Mouse (Mus musculus) granulocyte monocyte progenitor cell, adult 5-6 weeks (primary cell): ENCODE measurements at regions not wholly inside any gene's neighbourhood (a gene's known extent, or its start where the extent isn't known, plus 50 kb on each side); places are given as distances from the start of the nearest gene placed in this dataset.

Experiments used
- ATAC-seq: replicated peaks from 2 replicates; pipeline ENCODE4 v1.8.0; 2016; ENCODE audit warnings: mild to moderate bottlenecking, moderate TSS enrichment, inconsistent platforms; ENCODE audit not compliant: poor library complexity, severe bottlenecking

GRCm38 (mm10) chr6:140304105-140304504 is 119.7 kb upstream of the Plekha5 start:
- no peak for ATAC-seq

GRCm38 (mm10) chr6:140300470-140301145 is 123.2 kb upstream of the Plekha5 start:
- ATAC-seq: no peak

- ATAC-seq: no peak
These were observed 124.2 kb upstream of the Plekha5 start for GRCm38 (mm10) chr6:140299653-140300052.

GRCm38 (mm10) chr6:140297969-140298554 is 125.8 kb upstream of the Plekha5 start:
- ATAC-seq: no peak

- no peak for ATAC-seq
These were observed 126.3 kb upstream of the Plekha5 start for GRCm38 (mm10) chr6:140297561-140297960.

GRCm38 (mm10) chr6:140290109-140290508 is 133.7 kb upstream of the Plekha5 start:
- no peak for ATAC-seq

- ATAC-seq: no peak
These were observed 135.1 kb upstream of the Plekha5 start for GRCm38 (mm10) chr6:140288799-140289198.

- no peak for ATAC-seq
These were observed 141.6 kb upstream of the Plekha5 start for GRCm38 (mm10) chr6:140282285-140282577.

- no peak for ATAC-seq
These were observed 142.2 kb upstream of the Plekha5 start for GRCm38 (mm10) chr6:140281488-140282284.

- ATAC-seq: no peak
These were observed 142.9 kb upstream of the Plekha5 start for GRCm38 (mm10) chr6:140280817-140281475.

- no peak for ATAC-seq
These were observed 144.0 kb upstream of the Plekha5 start for GRCm38 (mm10) chr6:140279736-140280370.

- no peak for ATAC-seq
These were observed 145.1 kb upstream of the Plekha5 start for GRCm38 (mm10) chr6:140278750-140279149.

- no peak for ATAC-seq
These were observed 153.3 kb upstream of the Plekha5 start for GRCm38 (mm10) chr6:140270592-140270991.

- ATAC-seq: no peak
These were observed 155.4 kb upstream of the Plekha5 start for GRCm38 (mm10) chr6:140268315-140269070.

- ATAC-seq: no peak
These were observed 159.9 kb upstream of the Plekha5 start for GRCm38 (mm10) chr6:140263920-140264319.

- no peak for ATAC-seq
These were observed 162.0 kb upstream of the Plekha5 start for GRCm38 (mm10) chr6:140261813-140262212.

GRCm38 (mm10) chr6:140258761-140259160 is 165.1 kb upstream of the Plekha5 start:
- no peak for ATAC-seq

GRCm38 (mm10) chr6:140258101-140258500 is 165.8 kb upstream of the Plekha5 start:
- no peak for ATAC-seq

GRCm38 (mm10) chr6:140251527-140251926 is 172.3 kb upstream of the Plekha5 start:
- no peak for ATAC-seq
